ENCODE assay signal across 9 mouse cellular contexts in the genomic region with DNA sequence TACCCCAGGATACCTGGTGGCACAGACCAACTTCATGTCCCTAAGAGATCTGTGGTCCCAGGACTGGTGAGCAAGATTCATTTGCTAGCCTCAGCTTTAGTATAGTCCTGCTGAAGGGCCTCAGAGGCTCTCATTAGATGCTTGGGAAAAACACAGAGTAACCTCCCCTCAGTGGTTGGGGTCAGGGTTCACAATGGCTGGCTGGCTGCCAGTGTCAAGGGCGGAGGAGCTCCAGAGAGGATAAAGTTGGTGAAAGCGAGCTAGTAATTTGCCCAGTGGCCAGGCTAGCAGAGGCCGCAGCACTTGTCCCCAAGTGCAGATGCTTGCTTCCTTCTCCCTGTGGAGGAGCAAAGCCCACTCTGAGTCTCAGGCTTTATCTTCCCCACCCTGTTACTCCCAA.
DNase-seq lines count a peak whose midpoint lies in the region; ATAC-seq lines count a peak whose summit lies in the region.
"Had no signal": no experiment of that assay in that cellular context is flagged by ENCODE, and none has a peak within 500 bp of the region (broad histone marks: within the 10 kb centered on the region; RNA-seq: fewer than 3 reads in every experiment).

No protein-coding gene starts in this region.

- peak overlapping the region; percentile 18; the same call in 1 of the 2 replicates for H3K27ac ChIP-seq in midbrain, embryonic 11.5 days (ENCODE audit: low read depth, low read length)
- H3K27ac ChIP-seq in midbrain, embryonic 15.5 days, result no peak overlapping the region
- H3K27ac ChIP-seq in stomach, embryonic 15.5 days, result no peak overlapping the region

- DNase-seq in adrenal gland, adult (ENCODE audit: inconsistent age in 2 of 2, low spot score in 1 of 2), result peak; percentile 15 to 49
- DNase-seq in adrenal gland, adult 8-10 months, result no peak
- DNase-seq in midbrain, embryonic 11.5 days (ENCODE audit: low spot score, missing footprints), result peak; percentile 93
- DNase-seq in kidney, postnatal 4 days, result peak; percentile 76 to 78
- no peak for DNase-seq in spleen, adult 18-20 months

- H3K4me2 ChIP-seq in midbrain, embryonic 11.5 days, result no peak overlapping the region
- no peak overlapping the region for H3K4me2 ChIP-seq in midbrain, embryonic 15.5 days
- H3K4me2 ChIP-seq in stomach, embryonic 15.5 days, result no peak overlapping the region
- H3K4me2 ChIP-seq: heart, embryonic 12.5 days had no signal

- H3K9me3 ChIP-seq in midbrain, embryonic 11.5 days (ENCODE audit: control insufficient read depth, low read length), result no peaks in the 10 kb centered on the region
- no peaks in the 10 kb centered on the region for H3K9me3 ChIP-seq in midbrain, embryonic 15.5 days
- no peaks in the 10 kb centered on the region for H3K9me3 ChIP-seq in stomach, embryonic 15.5 days
- H3K9me3 ChIP-seq: heart, embryonic 12.5 days had no signal

- WGBS in midbrain, embryonic 11.5 days, result 19% methylated on average over 3 of the region's 3 CpGs
- 36% methylated on average over 3 of the region's 3 CpGs for WGBS in midbrain, embryonic 15.5 days
- WGBS in stomach, embryonic 15.5 days, result 46% methylated on average over 3 of the region's 3 CpGs

- H3K4me1 ChIP-seq in midbrain, embryonic 11.5 days (ENCODE audit: control insufficient read depth, insufficient read depth, low read length), result peaks cover 17% of the 10 kb centered on the region
- H3K4me1 ChIP-seq in midbrain, embryonic 15.5 days, result peaks cover 16% of the 10 kb centered on the region
- no peaks in the 10 kb centered on the region for H3K4me1 ChIP-seq in stomach, embryonic 15.5 days

- no peaks in the 10 kb centered on the region for H3K27me3 ChIP-seq in midbrain, embryonic 11.5 days (ENCODE audit: control insufficient read depth, insufficient read depth, low read length)
- H3K27me3 ChIP-seq in midbrain, embryonic 15.5 days (replicated peaks), result no peaks in the 10 kb centered on the region
- H3K27me3 ChIP-seq in stomach, embryonic 15.5 days (replicated peaks), result no peaks in the 10 kb centered on the region
- H3K27me3 ChIP-seq: heart, embryonic 12.5 days had no signal

- peak; percentile 34; the same call in 1 of the 2 replicates for ATAC-seq in midbrain, embryonic 11.5 days (ENCODE audit: low FRiP score)
- no peak for ATAC-seq in midbrain, embryonic 15.5 days (replicated peaks)
- peak; percentile 58; the same call in 1 of the 2 replicates for ATAC-seq in stomach, embryonic 15.5 days (ENCODE audit: insufficient read depth, low FRiP score, low read depth)
- ATAC-seq in inflammation-experienced regulatory T-cells, adult 6 months, result no peak

- H3K36me3 ChIP-seq in midbrain, embryonic 11.5 days (ENCODE audit: control insufficient read depth, insufficient read depth, low read length), result no peaks in the 10 kb centered on the region
- H3K36me3 ChIP-seq in midbrain, embryonic 15.5 days (replicated peaks), result no peaks in the 10 kb centered on the region
- no peaks in the 10 kb centered on the region for H3K36me3 ChIP-seq in stomach, embryonic 15.5 days
- H3K36me3 ChIP-seq: heart, embryonic 12.5 days had no signal

- H3K4me3 ChIP-seq in midbrain, embryonic 11.5 days (ENCODE audit: low read depth, low read length), result no peak overlapping the region
- H3K4me3 ChIP-seq in midbrain, embryonic 15.5 days, result no peak overlapping the region
- no peak overlapping the region for H3K4me3 ChIP-seq in stomach, embryonic 15.5 days (replicated peaks)
- H3K4me3 ChIP-seq: heart, embryonic 12.5 days had no signal

- no peak overlapping the region for H3K9ac ChIP-seq in midbrain, embryonic 11.5 days (ENCODE audit: low read length)
- H3K9ac ChIP-seq in midbrain, embryonic 15.5 days, result no peak overlapping the region
- no peak overlapping the region for H3K9ac ChIP-seq in stomach, embryonic 15.5 days
- H3K9ac ChIP-seq: heart, embryonic 12.5 days had no signal

Comparison
In these comparisons a context has a peak if more than half of its experiments do, and no peak if none do; other contexts are left out.
1. DNase-seq: peak in adrenal gland, adult (2 of 2), midbrain, embryonic 11.5 days (single experiment) and kidney, postnatal 4 days (2 of 2); none in adrenal gland, adult 8-10 months (single experiment) and spleen, adult 18-20 months (0 of 2).
2. ATAC-seq: peak in midbrain, embryonic 11.5 days (single experiment) and stomach, embryonic 15.5 days (single experiment); none in midbrain, embryonic 15.5 days (single experiment) and inflammation-experienced regulatory T-cells, adult 6 months (single experiment).